Mouse (Mus musculus) embryonic facial prominence, embryonic 10.5 days (tissue): ENCODE data around the gene Rcc2. TPM values are rescaled to one million over a fixed set of nuclear protein-coding genes. Genes with fewer than 3 reads are reported as not detected.

ENCODE experiments used
- DNase-seq: peaks from one replicate; pipeline ENCODE4 v3.0.0-alpha.2; 2017; ENCODE audit warnings: low spot score
- H3K27ac ChIP-seq: fragments of 300-500 bp; sonication (generic); replicated peaks from 2 replicates; pipeline ENCODE4 v1.5.1; 2016; ENCODE audit warnings: mild to moderate bottlenecking
- H3K27me3 ChIP-seq: fragments of 300-500 bp; sonication (generic); replicated peaks from 2 replicates; pipeline ENCODE4 v1.6.1; 2016; ENCODE audit warnings: low read depth, mild to moderate bottlenecking; ENCODE audit not compliant: poor library complexity, severe bottlenecking
- H3K36me3 ChIP-seq: fragments of 300-500 bp; sonication (generic); replicated peaks from 2 replicates; pipeline ENCODE4 v1.6.1; 2016; ENCODE audit warnings: mild to moderate bottlenecking, moderate library complexity
- H3K4me1 ChIP-seq: fragments of 300-500 bp; sonication (generic); 2 replicates; pipeline ENCODE4 v1.6.1; 2016
- H3K4me3 ChIP-seq: fragments of 300-500 bp; sonication (generic); 2 replicates; pipeline ENCODE4 v1.5.1; 2016; ENCODE audit warnings: mild to moderate bottlenecking, moderate library complexity
- H3K9me3 ChIP-seq: fragments of 300-500 bp; sonication (generic); 2 replicates; pipeline ENCODE4 v1.6.1; 2016; ENCODE audit warnings: mild to moderate bottlenecking
- WGBS: fragments of 180-500 bp; shearing (Covaris S2); methylation state at CpG from one replicate; pipeline ENCODE4 v1.1.7; 2016; 5-methylcytosine and 5-hydroxymethylcytosine counted together
- polyA plus RNA-seq: library from polyadenylated mRNA; unstranded; fragments of >200 nt; fragmentation: Nextera tagmentation; extraction: Ambion mirVana; gene quantifications from 2 replicates; pipeline ENCODE4 v1.2.1, GENCODE M21; 2016

The Rcc2 gene
- polyA plus RNA-seq, 1 experiment from 2014 or later = 54.4 TPM

GRCm38 (mm10) chr4:140689873-140690655 lies 10.3 kb upstream of the Rcc2 start:
- Histone ChIP-seq H3K4me1 (peaks cover 29% of the 10 kb centered on the region), H3K9me3 (no peaks in the 10 kb centered on the region), H3K27ac (no peak overlapping the region), H3K27me3 (0 out of 2 replicates have a peak, but pooled peaks cover 12% of the 10 kb centered on the region), H3K4me3 (no peak overlapping the region), H3K36me3 (no peaks in the 10 kb centered on the region)
- DNase-seq = no peak
- WGBS = 74% methylated on average over 16 of the region's 16 CpGs

- no peaks in the 10 kb centered on the region for H3K9me3 ChIP-seq
- no peak overlapping the region for H3K27ac ChIP-seq
- peaks cover 26% of the 10 kb centered on the region for H3K4me1 ChIP-seq
- no peak for DNase-seq
- 73% methylated on average over 7 of the region's 7 CpGs for WGBS
- H3K27me3 ChIP-seq = 0 out of 2 replicates have a peak, but pooled peaks cover 9% of the 10 kb centered on the region
- H3K4me3 ChIP-seq = no peak overlapping the region
- no peaks in the 10 kb centered on the region for H3K36me3 ChIP-seq
These were observed 8.9 kb upstream of the Rcc2 start for GRCm38 (mm10) chr4:140691481-140691880.

- 78% methylated on average over 4 of the region's 4 CpGs for WGBS
- DNase-seq = no peak
These were observed 6.8 kb upstream of the Rcc2 start for GRCm38 (mm10) chr4:140693513-140693912.

GRCm38 (mm10) chr4:140694551-140695060 lies 5.7 kb upstream of the Rcc2 start:
- 54% methylated on average over 1 of the region's 1 CpGs for whole genome bisulfite sequencing
- Histone ChIP-seq H3K4me3 (no peak overlapping the region), H3K9me3 (no peaks in the 10 kb centered on the region), H3K27ac (no peak overlapping the region), H3K36me3 (no peaks in the 10 kb centered on the region), H3K27me3 (peaks cover 27% of the 10 kb centered on the region), H3K4me1 (peaks cover 24% of the 10 kb centered on the region)
- DNase-seq = no peak

More at GRCm38 (mm10) chr4:140693513-140693912, 6.8 kb upstream of the Rcc2 start:
- Histone ChIP-seq H3K4me1 (peaks cover 21% of the 10 kb centered on the region), H3K27me3 (peaks cover 16% of the 10 kb centered on the region), H3K36me3 (no peaks in the 10 kb centered on the region), H3K4me3 (no peak overlapping the region), H3K9me3 (no peaks in the 10 kb centered on the region), H3K27ac (no peak overlapping the region)

- Histone ChIP-seq H3K36me3 (no peaks in the 10 kb centered on the region), H3K9me3 (no peaks in the 10 kb centered on the region), H3K27me3 (peaks cover 31% of the 10 kb centered on the region), H3K4me3 (no peak overlapping the region), H3K4me1 (peaks cover 28% of the 10 kb centered on the region), H3K27ac (no peak overlapping the region)
- WGBS = 78% methylated on average over 7 of the region's 7 CpGs
- DNase-seq = no peak
These were observed 5.2 kb upstream of the Rcc2 start for GRCm38 (mm10) chr4:140695146-140695545.

- Histone ChIP-seq H3K4me3 (no peak overlapping the region), H3K27ac (no peak overlapping the region), H3K36me3 (no peaks in the 10 kb centered on the region), H3K9me3 (no peaks in the 10 kb centered on the region), H3K4me1 (peaks cover 31% of the 10 kb centered on the region), H3K27me3 (peaks cover 33% of the 10 kb centered on the region)
- no peak for DNase-seq
- WGBS = 84% methylated on average over 14 of the region's 14 CpGs
These were observed 4.4 kb upstream of the Rcc2 start for GRCm38 (mm10) chr4:140695675-140696585.

GRCm38 (mm10) chr4:140699441-140700127 lies 757 bp upstream of the Rcc2 start:
- WGBS = 6% methylated on average over 29 of the region's 29 CpGs
- Histone ChIP-seq H3K27me3 (peaks cover 30% of the 10 kb centered on the region), H3K4me1 (peaks cover 41% of the 10 kb centered on the region), H3K36me3 (peaks cover 11% of the 10 kb centered on the region), H3K27ac (peak overlapping the region; percentile 72), H3K4me3 (peak overlapping the region; percentile 95), H3K9me3 (no peaks in the 10 kb centered on the region)
- DNase-seq = peak; percentile 63

GRCm38 (mm10) chr4:140701049-140701715 lies 841 bp downstream of the Rcc2 start:
- Histone ChIP-seq H3K9me3 (no peaks in the 10 kb centered on the region), H3K36me3 (peaks cover 27% of the 10 kb centered on the region), H3K4me1 (peaks cover 54% of the 10 kb centered on the region), H3K27me3 (peaks cover 30% of the 10 kb centered on the region), H3K4me3 (peak overlapping the region; percentile 95), H3K27ac (peak overlapping the region; percentile 100)
- WGBS = under 1% methylated on average over 61 of the region's 61 CpGs
- peak; percentile 93 for DNase-seq

GRCm38 (mm10) chr4:140701716-140702561 lies 1.6 kb downstream of the Rcc2 start:
- H3K9me3 ChIP-seq = no peaks in the 10 kb centered on the region
- peak overlapping the region; percentile 95 for H3K4me3 ChIP-seq
- 4% methylated on average over 96 of the region's 107 CpGs for WGBS
- H3K27me3 ChIP-seq = peaks cover 30% of the 10 kb centered on the region
- H3K36me3 ChIP-seq = peaks cover 34% of the 10 kb centered on the region
- H3K27ac ChIP-seq = peak overlapping the region; percentile 100
- peaks cover 59% of the 10 kb centered on the region for H3K4me1 ChIP-seq
- DNase-seq = peak; percentile 71

GRCm38 (mm10) chr4:140702611-140703327 lies 2.4 kb downstream of the Rcc2 start:
- peaks cover 30% of the 10 kb centered on the region for H3K27me3 ChIP-seq
- peak overlapping the region; percentile 95 for H3K4me3 ChIP-seq
- no peaks in the 10 kb centered on the region for H3K9me3 ChIP-seq
- H3K36me3 ChIP-seq = peaks cover 43% of the 10 kb centered on the region
- H3K27ac ChIP-seq = peak overlapping the region; percentile 100
- H3K4me1 ChIP-seq = peaks cover 63% of the 10 kb centered on the region
- DNase-seq = peak; percentile 92
- 1% methylated on average over 51 of the region's 68 CpGs for WGBS
